Mouse (Mus musculus): ENCODE measurements around the gene Errfi1. TPM values are rescaled to one million over a fixed set of nuclear protein-coding genes. Genes with fewer than 3 reads are reported as not detected.
A peak's percentile ranks its signal among the peaks of the same experiment; 100 is the strongest.
"Not testable (repeated sequence)": the region's sequence is repeated elsewhere in the genome, so short reads cannot be mapped to it uniquely, and the experiment has no call there.

Errfi1 gene
- total RNA-seq, 2 experiments from 2014 or later = 24.9 to 35.9 TPM

- DNase-seq (ENCODE audit: low spot score) = not testable (repeated sequence)
Observed at GRCm38 (mm10) chr4:150874416-150874815, 20.7 kb downstream of the Errfi1 start.

GRCm38 (mm10) chr4:150875393-150875792 lies 21.7 kb downstream of the Errfi1 start:
- DNase-seq (ENCODE audit: low spot score) = no peak

GRCm38 (mm10) chr4:150879631-150880030 lies 25.9 kb downstream of the Errfi1 start:
- no peak for DNase-seq (ENCODE audit: low spot score)

- no peak for DNase-seq (ENCODE audit: low spot score)
Observed at GRCm38 (mm10) chr4:150880364-150880763, 26.6 kb downstream of the Errfi1 start.

GRCm38 (mm10) chr4:150882632-150883031 lies 28.9 kb downstream of the Errfi1 start:
- no peak for DNase-seq (ENCODE audit: low spot score)

GRCm38 (mm10) chr4:150887903-150888302 lies 34.2 kb downstream of the Errfi1 start:
- DNase-seq (ENCODE audit: low spot score) = no peak

- DNase-seq (ENCODE audit: low spot score) = no peak
Observed at GRCm38 (mm10) chr4:150888492-150888891, 34.8 kb downstream of the Errfi1 start.

- no peak for DNase-seq (ENCODE audit: low spot score)
Observed at GRCm38 (mm10) chr4:150889273-150889954, 35.7 kb downstream of the Errfi1 start.

GRCm38 (mm10) chr4:150889955-150890315 lies 36.2 kb downstream of the Errfi1 start:
- DNase-seq (ENCODE audit: low spot score) = no peak

- no peak for DNase-seq (ENCODE audit: low spot score)
Observed at GRCm38 (mm10) chr4:150891308-150891707, 37.6 kb downstream of the Errfi1 start.

- DNase-seq (ENCODE audit: low spot score) = no peak
Observed at GRCm38 (mm10) chr4:150894718-150895501, 41.2 kb downstream of the Errfi1 start.

GRCm38 (mm10) chr4:150896896-150897624 lies 43.3 kb downstream of the Errfi1 start:
- DNase-seq (ENCODE audit: low spot score) = no peak

- DNase-seq (ENCODE audit: low spot score) = peak; percentile 78
Observed at GRCm38 (mm10) chr4:150898716-150899365, 45.1 kb downstream of the Errfi1 start.

- DNase-seq (ENCODE audit: low spot score) = no peak
Observed at GRCm38 (mm10) chr4:150900486-150900885, 46.8 kb downstream of the Errfi1 start.

GRCm38 (mm10) chr4:150901651-150902050 lies 47.9 kb downstream of the Errfi1 start:
- peak; percentile 92 for DNase-seq (ENCODE audit: low spot score)

- peak; percentile 84 for DNase-seq (ENCODE audit: low spot score)
Observed at GRCm38 (mm10) chr4:150902062-150902461, 48.3 kb downstream of the Errfi1 start.

GRCm38 (mm10) chr4:150903091-150903742 lies 49.5 kb downstream of the Errfi1 start:
- peak; percentile 81 for DNase-seq (ENCODE audit: low spot score)

- peak; percentile 74 for DNase-seq (ENCODE audit: low spot score)
Observed at GRCm38 (mm10) chr4:150907099-150907498, 53.4 kb downstream of the Errfi1 start.

GRCm38 (mm10) chr4:150908512-150908911 lies 54.8 kb downstream of the Errfi1 start:
- DNase-seq (ENCODE audit: low spot score) = not testable (repeated sequence)

GRCm38 (mm10) chr4:150909451-150910156 lies 55.9 kb downstream of the Errfi1 start:
- peak; percentile 98 for DNase-seq (ENCODE audit: low spot score)
